Mouse (Mus musculus) spleen, adult 18-20 months (tissue): ENCODE data around the gene Plekhb2.

Source experiments
- DNase-seq, 2 experiments: peaks; one replicate each; pipeline ENCODE4 v3.0.0; 2022; ENCODE audit warnings: mixed read lengths in 2 of 2

Gene Plekhb2

GRCm38 (mm10) chr1:34868391-34868790 is 18.6 kb downstream of the Plekhb2 start:
- no peak for DNase-seq

- DNase-seq: peak in 1 of 2 experiments; percentile 3
Measured at GRCm38 (mm10) chr1:34869231-34869630, 19.5 kb downstream of the Plekhb2 start.

GRCm38 (mm10) chr1:34871170-34871569 is 21.4 kb downstream of the Plekhb2 start:
- DNase-seq: peak in 1 of 2 experiments; percentile 1

- DNase-seq: no peak
Measured at GRCm38 (mm10) chr1:34873551-34873950, 23.8 kb downstream of the Plekhb2 start.

- DNase-seq: no peak
Measured at GRCm38 (mm10) chr1:34879611-34880010, 29.8 kb downstream of the Plekhb2 start.

GRCm38 (mm10) chr1:34883776-34884175 is 34.0 kb downstream of the Plekhb2 start:
- no peak for DNase-seq

- no peak for DNase-seq
Measured at GRCm38 (mm10) chr1:34891559-34892289, 41.9 kb downstream of the Plekhb2 start.

GRCm38 (mm10) chr1:34892466-34892865 is 42.7 kb downstream of the Plekhb2 start:
- DNase-seq: no peak

GRCm38 (mm10) chr1:34893331-34893730 is 43.6 kb downstream of the Plekhb2 start:
- DNase-seq: no peak

GRCm38 (mm10) chr1:34893831-34894230 is 44.1 kb downstream of the Plekhb2 start:
- no peak for DNase-seq

GRCm38 (mm10) chr1:34896102-34896501 is 46.3 kb downstream of the Plekhb2 start:
- DNase-seq: no peak

GRCm38 (mm10) chr1:34896898-34897297 is 47.1 kb downstream of the Plekhb2 start:
- peak; percentile 18 to 66 for DNase-seq

- DNase-seq: no peak
Measured at GRCm38 (mm10) chr1:34928656-34929055, 78.9 kb downstream of the Plekhb2 start.
